Mouse (Mus musculus): Measurements from ENCODE around the gene Ltbr. TPM values are rescaled to one million over a fixed set of nuclear protein-coding genes. Genes with fewer than 3 reads are reported as not detected.

Ltbr gene
- polyA plus RNA-seq, 1 experiment, result 83.0 TPM

GRCm38 (mm10) chr6:125357334-125357733 lies 43.6 kb upstream of the Ltbr start:
- Histone ChIP-seq H3K79me3 (ENCODE audit: low read depth) (peaks cover 31% of the 10 kb centered on the region), H3K27me3 (ENCODE audit: control insufficient read depth, insufficient read depth, insufficient read length) (no peaks in the 10 kb centered on the region), H3K36me3 (ENCODE audit: control insufficient read depth, insufficient read depth) (peaks cover 53% of the 10 kb centered on the region), H3K79me2 (ENCODE audit: control insufficient read depth, insufficient read depth) (peaks cover 46% of the 10 kb centered on the region), H3ac (ENCODE audit: control insufficient read depth, insufficient read length, low read depth) (no peak overlapping the region), H3K4me3 (ENCODE audit: insufficient read depth, poor library complexity, severe bottlenecking) (no peak overlapping the region)
- TF ChIP-seq MYOD1 (IDR thresholded peaks at IDR 0.05; ENCODE audit: control insufficient read depth, insufficient read length, low read depth) (no peak), FOSL1 (IDR thresholded peaks at IDR 0.05; ENCODE audit: insufficient read depth, low read length, poor library complexity, severe bottlenecking) (no peak), MYOG (IDR thresholded peaks at IDR 0.05; ENCODE audit: control insufficient read depth, extremely low read depth, insufficient read length) (no peak), CTCF (IDR thresholded peaks at IDR 0.05; ENCODE audit: control insufficient read depth, insufficient read depth, insufficient read length) (no peak), USF1 (IDR thresholded peaks at IDR 0.05; ENCODE audit: low read depth) (no peak), MAX (IDR thresholded peaks at IDR 0.05) (no peak), CEBPB (IDR thresholded peaks at IDR 0.05; ENCODE audit: low read depth) (no peak)

- Histone ChIP-seq H3K36me3 (ENCODE audit: control insufficient read depth, insufficient read depth) (peaks cover 46% of the 10 kb centered on the region), H3K27me3 (ENCODE audit: control insufficient read depth, insufficient read depth, insufficient read length) (no peaks in the 10 kb centered on the region), H3K4me3 (ENCODE audit: insufficient read depth, poor library complexity, severe bottlenecking) (no peak overlapping the region), H3K79me3 (ENCODE audit: low read depth) (peaks cover 41% of the 10 kb centered on the region), H3ac (ENCODE audit: control insufficient read depth, insufficient read length, low read depth) (no peak overlapping the region), H3K79me2 (ENCODE audit: control insufficient read depth, insufficient read depth) (peaks cover 57% of the 10 kb centered on the region)
- TF ChIP-seq USF1 (IDR thresholded peaks at IDR 0.05; ENCODE audit: low read depth), result no peak
- TF ChIP-seq CEBPB (IDR thresholded peaks at IDR 0.05; ENCODE audit: low read depth), result no peak
Measured at GRCm38 (mm10) chr6:125356264-125356663, 42.6 kb upstream of the Ltbr start.

DNA sequence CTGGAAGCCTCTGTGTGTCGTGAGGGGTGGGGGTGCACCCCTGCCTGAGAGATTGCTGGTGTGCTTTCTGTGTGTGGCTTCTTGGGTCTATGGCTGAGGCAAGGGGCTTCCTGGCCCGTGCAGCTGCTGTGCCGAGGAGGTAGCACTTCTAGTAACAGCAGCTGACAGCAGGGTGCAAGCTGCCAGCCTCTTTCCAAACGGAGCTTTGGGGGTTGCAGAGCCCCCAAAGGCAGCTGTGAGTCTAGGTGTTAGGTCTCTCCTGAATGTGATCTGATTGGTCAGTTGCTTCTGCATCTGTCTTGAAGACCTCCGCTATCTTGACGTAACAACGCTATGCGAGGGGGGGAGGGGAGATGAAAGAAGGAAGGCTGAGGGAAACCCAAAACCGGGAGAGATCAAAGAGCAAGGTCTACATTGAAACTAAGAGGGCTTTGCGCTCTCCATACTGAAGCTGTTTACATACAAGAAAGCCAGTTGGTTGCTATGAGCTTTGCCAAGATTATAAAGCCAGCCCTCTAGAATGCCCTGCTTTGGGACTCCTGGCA lies 41.6 kb upstream of the Ltbr start:
- no peak overlapping the region for H3ac ChIP-seq (ENCODE audit: control insufficient read depth, insufficient read length, low read depth)
- TF ChIP-seq MYOD1 (IDR thresholded peaks at IDR 0.05; ENCODE audit: control insufficient read depth, insufficient read length, low read depth) (no peak), MAX (IDR thresholded peaks at IDR 0.05) (no peak), FOSL1 (IDR thresholded peaks at IDR 0.05; ENCODE audit: insufficient read depth, low read length, poor library complexity, severe bottlenecking) (no peak), MYOG (IDR thresholded peaks at IDR 0.05; ENCODE audit: control insufficient read depth, extremely low read depth, insufficient read length) (no peak), USF1 (IDR thresholded peaks at IDR 0.05; ENCODE audit: low read depth) (no peak), CEBPB (IDR thresholded peaks at IDR 0.05; ENCODE audit: low read depth) (no peak), CTCF (IDR thresholded peaks at IDR 0.05; ENCODE audit: control insufficient read depth, insufficient read depth, insufficient read length) (no peak)
- no peak overlapping the region for H3K4me3 ChIP-seq (ENCODE audit: insufficient read depth, poor library complexity, severe bottlenecking)
- H3K36me3 ChIP-seq (ENCODE audit: control insufficient read depth, insufficient read depth), result peaks cover 38% of the 10 kb centered on the region
- H3K27me3 ChIP-seq (ENCODE audit: control insufficient read depth, insufficient read depth, insufficient read length), result no peaks in the 10 kb centered on the region
- H3K79me3 ChIP-seq (ENCODE audit: low read depth), result peaks cover 50% of the 10 kb centered on the region
- H3K79me2 ChIP-seq (ENCODE audit: control insufficient read depth, insufficient read depth), result peaks cover 67% of the 10 kb centered on the region

DNA sequence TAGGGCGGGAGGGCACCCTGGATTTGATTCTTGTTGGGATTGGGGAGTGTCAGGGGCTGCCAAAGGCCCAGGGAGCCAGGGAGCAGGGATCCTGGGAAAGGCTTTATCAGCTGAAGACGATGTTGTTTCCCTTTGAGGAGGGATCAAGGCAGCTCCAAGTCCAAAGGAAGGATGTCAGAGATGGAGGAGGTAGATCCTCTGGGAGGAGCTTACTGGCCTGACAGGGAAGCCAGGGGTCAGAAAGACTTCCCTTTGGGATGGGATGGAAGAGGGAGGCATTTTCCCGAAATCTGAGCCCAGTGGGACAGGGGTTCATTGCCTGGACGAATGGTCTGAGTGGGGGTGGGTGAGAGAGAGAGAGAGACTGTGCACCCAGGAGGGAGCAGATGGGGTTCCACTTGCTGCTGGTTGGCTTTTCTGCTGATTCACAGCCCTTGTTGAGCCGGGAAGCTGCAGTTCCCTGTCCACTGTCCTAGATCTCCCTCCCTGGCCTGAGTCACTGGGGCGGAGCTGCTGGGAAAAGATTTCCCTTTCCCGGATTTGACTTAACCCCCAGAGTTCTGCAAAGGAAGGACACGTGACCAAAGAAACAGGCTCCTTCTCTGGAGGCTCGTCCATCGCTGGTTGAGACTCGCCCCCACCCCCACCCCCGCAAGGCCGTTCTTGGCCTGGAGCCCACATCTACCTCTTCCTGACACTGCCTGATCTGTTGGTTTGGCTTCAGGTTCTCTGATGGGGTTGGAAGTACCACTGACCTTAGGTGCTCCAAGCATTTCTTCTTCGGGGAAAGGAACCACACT lies 40.9 kb upstream of the Ltbr start:
- peaks cover 74% of the 10 kb centered on the region for H3K79me2 ChIP-seq (ENCODE audit: control insufficient read depth, insufficient read depth)
- H3ac ChIP-seq (ENCODE audit: control insufficient read depth, insufficient read length, low read depth), result peak overlapping the region; percentile 37
- peaks cover 31% of the 10 kb centered on the region for H3K36me3 ChIP-seq (ENCODE audit: control insufficient read depth, insufficient read depth)
- H3K4me3 ChIP-seq (ENCODE audit: insufficient read depth, poor library complexity, severe bottlenecking), result no peak overlapping the region
- H3K79me3 ChIP-seq (ENCODE audit: low read depth), result peaks cover 57% of the 10 kb centered on the region
- TF ChIP-seq MYOG (IDR thresholded peaks at IDR 0.05; ENCODE audit: control insufficient read depth, extremely low read depth, insufficient read length) (no peak), USF1 (IDR thresholded peaks at IDR 0.05; ENCODE audit: low read depth) (peak; percentile 98), MYOD1 (IDR thresholded peaks at IDR 0.05; ENCODE audit: control insufficient read depth, insufficient read length, low read depth) (no peak)
- no peaks in the 10 kb centered on the region for H3K27me3 ChIP-seq (ENCODE audit: control insufficient read depth, insufficient read depth, insufficient read length)

DNA sequence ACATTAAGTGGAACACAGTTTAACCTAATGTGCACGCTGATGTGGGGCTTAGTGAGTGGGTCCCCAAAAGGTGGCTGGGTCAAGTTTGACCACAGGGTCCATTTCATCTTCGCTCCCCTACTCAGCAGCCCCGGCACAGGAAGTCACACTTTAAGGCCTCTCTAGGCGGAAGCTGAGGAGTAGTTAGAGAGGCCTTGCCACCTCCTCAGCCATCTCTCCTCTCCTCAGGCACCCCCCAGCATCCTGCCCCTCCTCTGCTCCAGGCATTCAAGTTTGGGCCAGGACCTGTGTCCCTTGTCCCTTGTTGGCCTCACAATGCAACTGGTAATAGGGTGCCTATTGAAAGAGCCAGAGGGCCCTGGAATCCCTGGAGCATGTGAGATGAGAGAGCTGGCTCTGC lies 40.0 kb upstream of the Ltbr start:
- H3K36me3 ChIP-seq (ENCODE audit: control insufficient read depth, insufficient read depth), result peaks cover 22% of the 10 kb centered on the region
- peaks cover 58% of the 10 kb centered on the region for H3K79me3 ChIP-seq (ENCODE audit: low read depth)
- H3K4me3 ChIP-seq (ENCODE audit: insufficient read depth, poor library complexity, severe bottlenecking), result no peak overlapping the region
- TF ChIP-seq CTCF (IDR thresholded peaks at IDR 0.05; ENCODE audit: control insufficient read depth, insufficient read depth, insufficient read length), result no peak
- no peak for TF ChIP-seq FOSL1 (IDR thresholded peaks at IDR 0.05; ENCODE audit: insufficient read depth, low read length, poor library complexity, severe bottlenecking)
- no peak for TF ChIP-seq MYOG (IDR thresholded peaks at IDR 0.05; ENCODE audit: control insufficient read depth, extremely low read depth, insufficient read length)
- no peak for TF ChIP-seq MAX (IDR thresholded peaks at IDR 0.05)
- no peak for TF ChIP-seq MYOD1 (IDR thresholded peaks at IDR 0.05; ENCODE audit: control insufficient read depth, insufficient read length, low read depth)
- no peak for TF ChIP-seq CEBPB (IDR thresholded peaks at IDR 0.05; ENCODE audit: low read depth)
- no peak for TF ChIP-seq USF1 (IDR thresholded peaks at IDR 0.05; ENCODE audit: low read depth)
- H3K27me3 ChIP-seq (ENCODE audit: control insufficient read depth, insufficient read depth, insufficient read length), result no peaks in the 10 kb centered on the region
- peaks cover 78% of the 10 kb centered on the region for H3K79me2 ChIP-seq (ENCODE audit: control insufficient read depth, insufficient read depth)
- no peak overlapping the region for H3ac ChIP-seq (ENCODE audit: control insufficient read depth, insufficient read length, low read depth)

GRCm38 (mm10) chr6:125353221-125353620 lies 39.5 kb upstream of the Ltbr start:
- no peak overlapping the region for H3ac ChIP-seq (ENCODE audit: control insufficient read depth, insufficient read length, low read depth)
- H3K79me2 ChIP-seq (ENCODE audit: control insufficient read depth, insufficient read depth), result peaks cover 78% of the 10 kb centered on the region
- H3K79me3 ChIP-seq (ENCODE audit: low read depth), result peaks cover 58% of the 10 kb centered on the region
- TF ChIP-seq MYOD1 (IDR thresholded peaks at IDR 0.05; ENCODE audit: control insufficient read depth, insufficient read length, low read depth) (no peak), USF1 (IDR thresholded peaks at IDR 0.05; ENCODE audit: low read depth) (no peak), MAX (IDR thresholded peaks at IDR 0.05) (no peak), MYOG (IDR thresholded peaks at IDR 0.05; ENCODE audit: control insufficient read depth, extremely low read depth, insufficient read length) (no peak), FOSL1 (IDR thresholded peaks at IDR 0.05; ENCODE audit: insufficient read depth, low read length, poor library complexity, severe bottlenecking) (no peak), CEBPB (IDR thresholded peaks at IDR 0.05; ENCODE audit: low read depth) (no peak), CTCF (IDR thresholded peaks at IDR 0.05; ENCODE audit: control insufficient read depth, insufficient read depth, insufficient read length) (no peak)
- no peaks in the 10 kb centered on the region for H3K27me3 ChIP-seq (ENCODE audit: control insufficient read depth, insufficient read depth, insufficient read length)
- H3K36me3 ChIP-seq (ENCODE audit: control insufficient read depth, insufficient read depth), result peaks cover 18% of the 10 kb centered on the region
- no peak overlapping the region for H3K4me3 ChIP-seq (ENCODE audit: insufficient read depth, poor library complexity, severe bottlenecking)
